24 mouse cellular contexts compared by ENCODE assay signal in the genomic region with DNA sequence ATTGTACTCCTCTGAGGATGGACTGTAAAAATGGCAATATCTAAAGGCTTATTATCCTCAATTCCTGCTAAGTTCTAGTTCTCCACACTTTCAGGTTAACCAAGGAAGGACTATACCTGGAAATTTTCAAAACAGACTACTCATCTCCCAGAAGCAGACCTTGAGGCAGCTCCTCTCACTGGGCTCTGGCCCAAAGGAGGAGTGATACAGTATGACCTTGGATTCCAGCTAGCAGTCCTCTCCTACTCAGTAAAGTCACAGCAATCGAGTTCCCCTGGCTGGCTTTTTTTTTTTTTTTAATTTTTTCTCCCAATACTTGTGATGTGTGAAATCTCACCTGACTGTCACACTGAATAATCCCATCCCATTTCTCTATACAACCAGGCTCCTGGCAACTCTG.
"Had no signal": no experiment of that assay in that cellular context is flagged by ENCODE, and none has a peak within 500 bp of the region (broad histone marks: within the 10 kb centered on the region; RNA-seq: fewer than 3 reads in every experiment).

No protein-coding gene starts in this region.

- ATAC-seq: liver, embryonic 12.5 days; midbrain, embryonic 13.5 days; midbrain, embryonic 16.5 days had no signal

- H3K4me1 ChIP-seq: limb, embryonic 12.5 days; limb, embryonic 15.5 days; liver, embryonic 12.5 days; liver, embryonic 15.5 days; lung, embryonic 15.5 days; megakaryocyte, embryonic 14.5 days; midbrain, embryonic 10.5 days; midbrain, embryonic 13.5 days; neural tube, embryonic 13.5 days; stomach, embryonic 15.5 days had no signal

- H3K4me3 ChIP-seq: limb, embryonic 12.5 days; limb, embryonic 15.5 days; liver, embryonic 12.5 days; liver, embryonic 15.5 days; lung, embryonic 15.5 days; megakaryocyte, embryonic 14.5 days; midbrain, embryonic 10.5 days; midbrain, embryonic 13.5 days; myocyte; neural tube, embryonic 13.5 days; stomach, embryonic 15.5 days had no signal

- H3K9me3 ChIP-seq: limb, embryonic 12.5 days; limb, embryonic 15.5 days; liver, embryonic 12.5 days; liver, embryonic 15.5 days; lung, embryonic 15.5 days; megakaryocyte, embryonic 14.5 days; midbrain, embryonic 10.5 days; midbrain, embryonic 13.5 days; neural tube, embryonic 13.5 days; stomach, embryonic 15.5 days had no signal

- H3K27me3 ChIP-seq: limb, embryonic 12.5 days; limb, embryonic 15.5 days; liver, embryonic 12.5 days; liver, embryonic 15.5 days; lung, embryonic 15.5 days; megakaryocyte, embryonic 14.5 days; midbrain, embryonic 13.5 days; neural tube, embryonic 13.5 days; stomach, embryonic 15.5 days had no signal

- H3K9ac ChIP-seq: limb, embryonic 12.5 days; limb, embryonic 15.5 days; liver, embryonic 12.5 days; liver, embryonic 15.5 days; lung, embryonic 15.5 days; midbrain, embryonic 13.5 days; neural tube, embryonic 13.5 days; stomach, embryonic 15.5 days had no signal

- H3K4me2 ChIP-seq: limb, embryonic 12.5 days; limb, embryonic 15.5 days; liver, embryonic 12.5 days; liver, embryonic 15.5 days; lung, embryonic 15.5 days; midbrain, embryonic 13.5 days; neural tube, embryonic 13.5 days; stomach, embryonic 15.5 days had no signal

- H3K27ac ChIP-seq: limb, embryonic 12.5 days; limb, embryonic 15.5 days; liver, embryonic 12.5 days; liver, embryonic 15.5 days; lung, embryonic 15.5 days; midbrain, embryonic 10.5 days; midbrain, embryonic 13.5 days; neural tube, embryonic 13.5 days; stomach, embryonic 15.5 days had no signal

- DNase-seq: kidney, adult 9 months; kidney, postnatal 14 days; kidney, postnatal 4 days; left cerebral cortex, postnatal 4 days; lung, adult 18-20 months; lung, postnatal 10 days; lung, postnatal 36 days; right cerebral cortex, postnatal 25 days; spleen, adult 18-20 months; thymus, adult 2 months; thymus, postnatal 14 days; thymus, postnatal 4 days had no signal

- H3K36me3 ChIP-seq: limb, embryonic 12.5 days; limb, embryonic 15.5 days; liver, embryonic 12.5 days; liver, embryonic 15.5 days; lung, embryonic 15.5 days; midbrain, embryonic 10.5 days; midbrain, embryonic 13.5 days; neural tube, embryonic 13.5 days; stomach, embryonic 15.5 days had no signal
